Mouse (Mus musculus): ENCODE measurements at regions not wholly inside any gene's neighbourhood (a gene's known extent, or its start where the extent isn't known, plus 50 kb on each side); places are given as distances from the start of the nearest gene placed in this dataset.

GRCm38 (mm10) chr13:71034926-71035687 is 193.5 kb upstream of the Adamts16 start:
- no peak for DNase-seq (ENCODE audit: low read depth, low spot score)

- DNase-seq (ENCODE audit: low read depth, low spot score) = no peak
Observed at GRCm38 (mm10) chr13:71008216-71008615, 166.6 kb upstream of the Adamts16 start.

GRCm38 (mm10) chr13:71006117-71006516 is 164.5 kb upstream of the Adamts16 start:
- no peak for DNase-seq (ENCODE audit: low read depth, low spot score)

GRCm38 (mm10) chr13:71003517-71003916 is 161.9 kb upstream of the Adamts16 start:
- DNase-seq (ENCODE audit: low read depth, low spot score) = no peak

GRCm38 (mm10) chr13:71001278-71001677 is 159.7 kb upstream of the Adamts16 start:
- DNase-seq (ENCODE audit: low read depth, low spot score) = no peak

- no peak for DNase-seq (ENCODE audit: low read depth, low spot score)
Observed at GRCm38 (mm10) chr13:71000422-71001008, 158.9 kb upstream of the Adamts16 start.

GRCm38 (mm10) chr13:70993522-70993921 is 151.9 kb upstream of the Adamts16 start:
- no peak for DNase-seq (ENCODE audit: low read depth, low spot score)

GRCm38 (mm10) chr13:70989999-70990645 is 148.5 kb upstream of the Adamts16 start:
- no peak for DNase-seq (ENCODE audit: low read depth, low spot score)

- DNase-seq (ENCODE audit: low read depth, low spot score) = no peak
Observed at GRCm38 (mm10) chr13:70979344-70979743, 137.7 kb upstream of the Adamts16 start.

- DNase-seq (ENCODE audit: low read depth, low spot score) = no peak
Observed at GRCm38 (mm10) chr13:70978547-70979307, 137.1 kb upstream of the Adamts16 start.

- no peak for DNase-seq (ENCODE audit: low read depth, low spot score)
Observed at GRCm38 (mm10) chr13:70969596-70969995, 128.0 kb upstream of the Adamts16 start.

- DNase-seq (ENCODE audit: low read depth, low spot score) = no peak
Observed at GRCm38 (mm10) chr13:70967781-70968180, 126.2 kb upstream of the Adamts16 start.

- no peak for DNase-seq (ENCODE audit: low read depth, low spot score)
Observed at GRCm38 (mm10) chr13:70963384-70963783, 121.8 kb upstream of the Adamts16 start.

GRCm38 (mm10) chr13:70934309-70935037 is 92.9 kb upstream of the Adamts16 start:
- DNase-seq (ENCODE audit: low read depth, low spot score) = no peak

GRCm38 (mm10) chr13:70913834-70914233 is 72.2 kb upstream of the Adamts16 start:
- no peak for DNase-seq (ENCODE audit: low read depth, low spot score)

GRCm38 (mm10) chr13:70910934-70911333 is 69.3 kb upstream of the Adamts16 start:
- no peak for DNase-seq (ENCODE audit: low read depth, low spot score)

- DNase-seq (ENCODE audit: low read depth, low spot score) = no peak
Observed at GRCm38 (mm10) chr13:70904834-70905233, 63.2 kb upstream of the Adamts16 start.

GRCm38 (mm10) chr13:70903831-70904230 is 62.2 kb upstream of the Adamts16 start:
- DNase-seq (ENCODE audit: low read depth, low spot score) = no peak

- DNase-seq (ENCODE audit: low read depth, low spot score) = no peak
Observed at GRCm38 (mm10) chr13:70903150-70903549, 61.5 kb upstream of the Adamts16 start.

- DNase-seq (ENCODE audit: low read depth, low spot score) = no peak
Observed at GRCm38 (mm10) chr13:70902727-70903126, 61.1 kb upstream of the Adamts16 start.

- DNase-seq (ENCODE audit: low read depth, low spot score) = no peak
Observed at GRCm38 (mm10) chr13:70891634-70892033, 50.0 kb upstream of the Adamts16 start.

Measured in c-Kit-negative CD71-positive TER-119-positive erythroid progenitor cells, embryonic 14.5 days (primary cell).